Mouse (Mus musculus) NIH3T3 (cell line): Measurements from ENCODE around the gene Klk9.

Experiments
- DNase-seq: peaks from one replicate; pipeline ENCODE4 v3.0.0-alpha.2; 2012; ENCODE audit warnings: low read depth

Gene Klk9

DNA sequence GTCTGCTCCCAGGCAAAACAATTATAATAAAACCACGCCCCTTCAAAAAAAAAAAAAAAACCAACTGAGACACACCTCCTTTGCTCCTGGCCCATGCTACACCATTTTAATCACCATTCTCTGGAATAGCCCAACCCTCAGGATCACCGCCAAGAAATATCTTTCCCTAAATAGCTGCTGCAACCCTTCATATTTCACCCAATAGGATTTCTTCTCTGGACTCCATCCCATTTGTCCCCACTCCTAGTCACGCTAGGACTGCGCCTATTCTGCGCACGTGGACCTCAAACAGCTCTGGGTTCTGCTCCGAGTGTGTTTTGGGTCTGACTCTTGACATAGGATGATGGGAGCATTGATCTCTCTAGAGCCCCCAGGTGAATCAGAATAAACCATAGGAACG lies 4.7 kb downstream of the Klk9 start:
- DNase-seq = peak; percentile 71

GRCm38 (mm10) chr7:43797333-43797769 lies 5.7 kb downstream of the Klk9 start, which contains the start of gene Klk8:
TSS of gene Klk8 (plus strand) at chr7:43797577.
- DNase-seq = peak; percentile 53

DNA sequence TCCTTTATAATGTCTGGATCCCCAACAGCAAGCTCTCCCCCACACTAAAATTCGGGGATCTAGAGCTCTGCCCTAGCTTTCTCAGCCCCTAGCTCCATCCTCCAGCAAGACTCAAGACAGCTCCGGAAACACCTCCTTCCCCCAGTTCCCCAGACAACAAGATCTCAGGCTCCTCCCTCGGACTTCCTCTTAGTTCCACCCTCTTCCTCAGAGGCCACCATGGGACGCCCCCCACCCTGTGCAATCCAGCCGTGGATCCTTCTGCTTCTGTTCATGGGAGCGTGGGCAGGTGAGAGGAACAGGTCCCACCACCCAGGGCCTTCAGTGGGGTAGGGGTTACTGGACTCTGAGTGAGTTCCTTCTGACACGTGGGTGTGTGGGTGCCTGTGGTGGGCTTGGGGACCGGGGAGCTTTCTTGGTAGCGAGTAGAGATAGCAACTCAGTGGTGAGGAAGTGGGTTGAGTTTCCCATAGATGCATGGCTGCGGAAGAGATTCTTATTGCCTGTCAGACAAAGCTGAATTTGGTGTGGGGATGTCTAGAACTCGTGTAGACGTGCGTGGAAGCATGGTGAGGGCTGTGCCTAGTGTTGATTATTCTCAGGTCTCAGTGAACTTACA lies 6.3 kb downstream of the Klk9 start:
- DNase-seq = no peak

GRCm38 (mm10) chr7:43799876-43800275 lies 8.2 kb downstream of the Klk9 start:
- no peak for DNase-seq

- DNase-seq = no peak
These were observed 19.3 kb downstream of the Klk9 start, which contains the start of gene Klk7 for GRCm38 (mm10) chr7:43810994-43811393. TSS of gene Klk7 (plus strand) at chr7:43811294.

- DNase-seq = no peak
These were observed 23.5 kb downstream of the Klk9 start for GRCm38 (mm10) chr7:43815211-43815610.

DNA sequence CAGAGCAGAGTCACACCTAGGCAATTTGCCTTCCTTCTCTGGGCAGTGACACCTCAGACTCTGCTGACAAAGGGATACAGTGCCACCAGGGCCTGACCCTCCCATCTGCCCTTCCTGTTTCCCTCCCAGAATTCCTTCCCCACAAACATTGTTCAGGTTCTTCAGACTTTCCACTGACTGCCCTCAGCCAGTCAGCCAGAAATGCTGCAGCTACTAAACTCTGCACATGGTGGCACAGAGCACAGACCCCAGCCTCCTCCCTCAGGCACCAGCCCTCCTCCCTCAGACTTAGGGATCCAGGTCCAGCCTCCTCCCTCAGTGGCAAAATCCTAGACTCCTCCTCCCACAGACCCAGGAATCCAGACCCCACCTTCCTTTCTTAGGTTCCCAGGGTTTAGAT lies 25.1 kb downstream of the Klk9 start:
- DNase-seq = no peak

DNA sequence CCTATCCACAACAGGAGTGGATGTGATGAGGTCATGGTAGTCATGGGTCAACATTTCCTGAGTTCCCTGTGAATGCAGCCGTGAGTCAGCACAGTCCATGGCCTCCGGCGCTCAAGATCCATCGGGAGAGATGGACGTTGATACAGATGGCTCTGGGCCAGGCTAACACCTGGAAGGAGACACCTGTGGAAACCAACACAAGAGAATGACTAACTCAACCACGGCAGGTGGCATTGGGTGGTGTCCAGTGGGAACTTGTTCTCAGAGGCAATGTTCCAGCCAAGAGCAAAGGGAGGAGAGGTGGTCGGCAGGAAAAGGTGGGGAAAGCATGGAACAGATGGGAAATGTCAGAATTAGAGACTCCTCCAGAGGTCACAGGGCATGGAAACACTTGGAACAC lies 29.9 kb downstream of the Klk9 start:
- no peak for DNase-seq

DNA sequence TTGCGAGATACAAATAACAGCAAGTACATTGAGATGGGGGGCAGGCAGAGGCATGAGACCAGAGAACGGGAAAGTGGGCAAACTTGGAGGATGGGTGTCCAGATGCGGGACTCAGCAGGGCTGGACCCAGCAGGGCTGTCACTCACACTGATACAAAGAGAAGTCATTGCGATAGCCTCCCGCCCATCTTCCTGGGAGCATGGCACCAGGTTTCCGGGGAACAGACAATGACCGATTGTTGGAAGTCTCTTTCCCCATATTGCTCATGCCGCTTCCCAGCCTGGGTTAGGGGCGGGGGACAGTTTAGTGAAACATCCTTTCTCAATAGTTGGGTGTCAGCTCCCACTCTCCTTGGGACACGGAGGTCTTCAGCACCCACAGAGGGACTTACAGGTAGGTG lies 32.5 kb downstream of the Klk9 start, which contains the start of gene Klk6:
Gene Klk6 (plus strand): TSS at position 301 of the 400 bp plus-strand sequence.
- DNase-seq = no peak

- no peak for DNase-seq
These were observed 34.4 kb downstream of the Klk9 start for GRCm38 (mm10) chr7:43826056-43826455.

DNA sequence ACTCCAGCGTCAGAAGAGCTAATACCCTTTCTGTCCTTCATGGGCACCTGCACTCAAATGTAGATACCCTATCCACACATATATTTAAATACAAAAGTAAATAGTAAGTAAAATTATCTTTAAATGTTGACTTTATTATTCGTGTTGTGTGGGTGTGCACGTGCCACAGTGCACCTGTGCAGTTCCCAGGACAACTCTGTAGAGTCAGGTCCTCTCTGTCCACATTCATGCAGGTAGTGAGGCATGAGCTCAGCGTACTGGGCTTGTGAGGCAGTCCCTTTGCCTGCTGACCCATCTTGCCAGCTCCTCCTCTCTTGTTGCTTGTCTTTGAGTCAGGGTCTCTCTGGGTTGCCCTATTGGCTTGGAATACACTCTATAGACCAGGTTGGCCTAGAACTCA lies 36.0 kb downstream of the Klk9 start:
- no peak for DNase-seq

DNA sequence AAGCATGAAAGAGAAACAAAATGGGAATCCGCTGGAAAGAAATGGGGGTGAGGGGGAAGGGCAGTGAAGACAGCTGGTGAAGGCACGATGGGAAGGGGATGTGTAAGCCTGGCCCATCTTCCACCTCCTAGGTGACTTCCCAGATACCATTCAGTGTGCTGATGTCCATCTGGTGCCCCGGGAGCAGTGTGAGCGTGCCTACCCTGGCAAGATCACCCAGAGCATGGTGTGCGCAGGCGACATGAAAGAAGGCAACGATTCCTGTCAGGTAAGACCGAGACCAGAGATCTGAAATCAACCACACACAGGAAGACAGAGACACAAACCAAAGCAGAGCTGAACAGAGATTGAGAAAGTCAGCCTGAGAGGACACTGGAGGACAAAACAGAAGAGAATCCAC lies 37.3 kb downstream of the Klk9 start:
- no peak for DNase-seq

GRCm38 (mm10) chr7:43841701-43842100 lies 50.0 kb downstream of the Klk9 start, which contains the start of gene Klk5:
TSS of gene Klk5 (plus strand) at chr7:43841971.
- DNase-seq = no peak

- DNase-seq = no peak
These were observed 52.1 kb downstream of the Klk9 start for GRCm38 (mm10) chr7:43843801-43844200.
